Mouse (Mus musculus) myocyte (in vitro differentiated cells): Measurements from ENCODE around the gene Rgl1. TPM values are rescaled to one million over a fixed set of nuclear protein-coding genes. Genes with fewer than 3 reads are reported as not detected.
A peak's percentile ranks its signal among the peaks of the same experiment; 100 is the strongest.

ENCODE experiments used
- H3K27me3 ChIP-seq: one replicate; pipeline ENCODE4 v1.6.1; 2011; ENCODE audit not compliant: control insufficient read depth, insufficient read depth, insufficient read length
- H3K36me3 ChIP-seq: one replicate; pipeline ENCODE4 v1.6.1; 2011; ENCODE audit not compliant: control insufficient read depth, insufficient read depth
- H3K4me2 ChIP-seq: one replicate; pipeline ENCODE4 v1.6.1; 2011; ENCODE audit warnings: low read depth, control low read depth
- H3K4me3 ChIP-seq: one replicate; pipeline ENCODE4 v1.5.1; 2011; ENCODE audit warnings: mild to moderate bottlenecking, control low read depth, moderate library complexity
- H3K79me2 ChIP-seq: one replicate; pipeline ENCODE4 v1.6.1; 2011; ENCODE audit not compliant: control insufficient read depth, insufficient read depth
- H3ac ChIP-seq: one replicate; pipeline ENCODE4 v1.6.1; 2011; ENCODE audit not compliant: control insufficient read depth, insufficient read length
- CEBPB ChIP-seq: IDR thresholded peaks from 2 replicates; pipeline ENCODE4 v1.6.1; 2011; ENCODE audit warnings: mild to moderate bottlenecking, moderate library complexity; ENCODE audit not compliant: poor library complexity, insufficient read depth, severe bottlenecking
- E2F4 ChIP-seq: IDR thresholded peaks from one replicate; pipeline ENCODE4 v1.6.1; 2011; ENCODE audit warnings: mild to moderate bottlenecking, control low read depth, moderate library complexity; ENCODE audit not compliant: insufficient read depth
- MAX ChIP-seq: IDR thresholded peaks from one replicate; pipeline ENCODE4 v1.6.1; 2011; ENCODE audit warnings: low read depth, mild to moderate bottlenecking, control low read depth
- MYOD1 ChIP-seq, 3 experiments: IDR thresholded peaks; one replicate each; pipeline ENCODE4 v1.6.1; 2011; ENCODE audit warnings: control low read depth in 2 of 3, low read depth in 2 of 3, mild to moderate bottlenecking in 2 of 3, moderate library complexity in 1 of 3; ENCODE audit not compliant: insufficient read length in 2 of 3, control insufficient read depth in 1 of 3
- MYOG ChIP-seq, 3 experiments: IDR thresholded peaks; one replicate each; pipeline ENCODE4 v1.6.1; 2011; ENCODE audit warnings: control low read depth in 2 of 3, low read depth in 2 of 3, mild to moderate bottlenecking in 2 of 3; ENCODE audit not compliant: insufficient read length in 2 of 3, control insufficient read depth in 1 of 3, insufficient read depth in 1 of 3
- POLR2A ChIP-seq: IDR thresholded peaks from one replicate; pipeline ENCODE4 v1.6.1; 2011; ENCODE audit warnings: low read depth, mild to moderate bottlenecking, control low read depth, moderate library complexity; ENCODE audit not compliant: insufficient read length
- POLR2AphosphoS2 ChIP-seq: IDR thresholded peaks from one replicate; pipeline ENCODE4 v1.6.1; 2011; ENCODE audit warnings: low read depth, control low read depth; ENCODE audit not compliant: insufficient read length
- REST ChIP-seq: IDR thresholded peaks from one replicate; pipeline ENCODE4 v1.6.1; 2011; ENCODE audit warnings: mild to moderate bottlenecking, control low read depth, moderate library complexity; ENCODE audit not compliant: insufficient read depth, insufficient read length
- SRF ChIP-seq: IDR thresholded peaks from one replicate; pipeline ENCODE4 v1.6.1; 2011; ENCODE audit warnings: low read depth; ENCODE audit not compliant: control insufficient read depth, insufficient read length
- TCF12 ChIP-seq: IDR thresholded peaks from one replicate; pipeline ENCODE4 v1.6.1; 2011; ENCODE audit warnings: mild to moderate bottlenecking, control low read depth; ENCODE audit not compliant: poor library complexity, insufficient read depth, severe bottlenecking
- TCF3 ChIP-seq: IDR thresholded peaks from one replicate; pipeline ENCODE4 v1.6.1; 2011; ENCODE audit warnings: low read depth, control low read depth; ENCODE audit not compliant: insufficient read length
- USF1 ChIP-seq: IDR thresholded peaks from one replicate; pipeline ENCODE4 v1.6.1; 2011; ENCODE audit warnings: low read depth, mild to moderate bottlenecking, control low read depth, moderate library complexity
- polyA plus RNA-seq: library from polyadenylated mRNA; unstranded; fragments of >200 nt; fragmentation: generic; extraction: Trizol; gene quantifications from one replicate; pipeline ENCODE4 v1.2.1, GENCODE M21; 2012; ENCODE audit warnings: missing spikeins

Gene Rgl1
- polyA plus RNA-seq, 1 experiment: 4.3 TPM

- Histone ChIP-seq H3K4me3 (no peak overlapping the region), H3K27me3 (no peaks in the 10 kb centered on the region), H3K36me3 (no peaks in the 10 kb centered on the region), H3K79me2 (no peaks in the 10 kb centered on the region), H3K4me2 (peak overlapping the region; percentile 93), H3ac (no peak overlapping the region)
- TF ChIP-seq MAX: no peak
- TF ChIP-seq REST: no peak
- TF ChIP-seq MYOD1 (IDR thresholded peaks at IDR 0.05; ENCODE audit: control insufficient read depth in 1 of 3, insufficient read length in 2 of 3, low read depth in 2 of 3): no peak
- no peak for TF ChIP-seq TCF3
- TF ChIP-seq E2F4: no peak
- no peak for TF ChIP-seq SRF
- TF ChIP-seq POLR2A: no peak
- TF ChIP-seq POLR2AphosphoS2: no peak
- no peak for TF ChIP-seq TCF12
- TF ChIP-seq CEBPB: no peak
- no peak for TF ChIP-seq USF1
- no peak for TF ChIP-seq MYOG (IDR thresholded peaks at IDR 0.05; ENCODE audit: control insufficient read depth in 1 of 3, insufficient read depth in 1 of 3, insufficient read length in 2 of 3, low read depth in 2 of 3)
Observed at GRCm38 (mm10) chr1:152622765-152623211, 143.4 kb downstream of the Rgl1 start.

- H3K4me2 ChIP-seq: no peak overlapping the region
- H3K4me3 ChIP-seq: no peak overlapping the region
- TF ChIP-seq USF1: no peak
- no peak for TF ChIP-seq POLR2AphosphoS2
- no peak for TF ChIP-seq MAX
- no peak for TF ChIP-seq POLR2A
- no peak for TF ChIP-seq E2F4
- TF ChIP-seq MYOD1 (IDR thresholded peaks at IDR 0.05; ENCODE audit: control insufficient read depth in 1 of 3, insufficient read length in 2 of 3, low read depth in 2 of 3): no peak
- no peak for TF ChIP-seq MYOG (IDR thresholded peaks at IDR 0.05; ENCODE audit: control insufficient read depth in 1 of 3, insufficient read depth in 1 of 3, insufficient read length in 2 of 3, low read depth in 2 of 3)
- TF ChIP-seq REST: no peak
- TF ChIP-seq TCF3: no peak
- TF ChIP-seq TCF12: no peak
- TF ChIP-seq SRF: no peak
- TF ChIP-seq CEBPB: no peak
- no peak overlapping the region for H3ac ChIP-seq
- H3K79me2 ChIP-seq: no peaks in the 10 kb centered on the region
- H3K27me3 ChIP-seq: no peaks in the 10 kb centered on the region
- no peaks in the 10 kb centered on the region for H3K36me3 ChIP-seq
Observed at GRCm38 (mm10) chr1:152621624-152622023, 144.5 kb downstream of the Rgl1 start.

GRCm38 (mm10) chr1:152619396-152619795, 146.8 kb downstream of the Rgl1 start:
- TF ChIP-seq MAX (no peak), TCF12 (no peak), SRF (no peak), CEBPB (no peak), MYOD1 (IDR thresholded peaks at IDR 0.05; ENCODE audit: control insufficient read depth in 1 of 3, insufficient read length in 2 of 3, low read depth in 2 of 3) (no peak), POLR2AphosphoS2 (no peak), POLR2A (no peak), TCF3 (no peak), E2F4 (no peak), USF1 (no peak), MYOG (IDR thresholded peaks at IDR 0.05; ENCODE audit: control insufficient read depth in 1 of 3, insufficient read depth in 1 of 3, insufficient read length in 2 of 3, low read depth in 2 of 3) (no peak)
- Histone ChIP-seq H3K4me3 (no peak overlapping the region), H3K27me3 (no peaks in the 10 kb centered on the region), H3ac (no peak overlapping the region), H3K4me2 (peak overlapping the region; percentile 27), H3K79me2 (no peaks in the 10 kb centered on the region), H3K36me3 (no peaks in the 10 kb centered on the region)

- Histone ChIP-seq H3K4me3 (no peak overlapping the region), H3K4me2 (peak overlapping the region; percentile 27), H3K36me3 (no peaks in the 10 kb centered on the region), H3K27me3 (no peaks in the 10 kb centered on the region), H3ac (no peak overlapping the region), H3K79me2 (no peaks in the 10 kb centered on the region)
- TF ChIP-seq POLR2A (no peak), E2F4 (no peak), USF1 (no peak), REST (no peak)
Observed at GRCm38 (mm10) chr1:152618896-152619295, 147.3 kb downstream of the Rgl1 start.

GRCm38 (mm10) chr1:152618381-152618780, 147.8 kb downstream of the Rgl1 start:
- Histone ChIP-seq H3K79me2 (no peaks in the 10 kb centered on the region), H3K36me3 (no peaks in the 10 kb centered on the region), H3K27me3 (no peaks in the 10 kb centered on the region), H3K4me2 (no peak overlapping the region), H3ac (no peak overlapping the region), H3K4me3 (no peak overlapping the region)
- TF ChIP-seq TCF3 (no peak), CEBPB (no peak), SRF (no peak), E2F4 (no peak), TCF12 (no peak), POLR2A (no peak), MYOD1 (IDR thresholded peaks at IDR 0.05; ENCODE audit: control insufficient read depth in 1 of 3, insufficient read length in 2 of 3, low read depth in 2 of 3) (no peak), MAX (no peak), REST (no peak), USF1 (no peak), MYOG (IDR thresholded peaks at IDR 0.05; ENCODE audit: control insufficient read depth in 1 of 3, insufficient read depth in 1 of 3, insufficient read length in 2 of 3, low read depth in 2 of 3) (no peak), POLR2AphosphoS2 (no peak)
